Mouse (Mus musculus): ENCODE measurements around the gene 9130213A22Rik.

Gene 9130213A22Rik

GRCm38 (mm10) chr11:69107676-69108075, 14.7 kb downstream of the 9130213A22Rik start:
- no peak for DNase-seq (ENCODE audit: extremely low read depth, insufficient read length, low spot score)

DNA sequence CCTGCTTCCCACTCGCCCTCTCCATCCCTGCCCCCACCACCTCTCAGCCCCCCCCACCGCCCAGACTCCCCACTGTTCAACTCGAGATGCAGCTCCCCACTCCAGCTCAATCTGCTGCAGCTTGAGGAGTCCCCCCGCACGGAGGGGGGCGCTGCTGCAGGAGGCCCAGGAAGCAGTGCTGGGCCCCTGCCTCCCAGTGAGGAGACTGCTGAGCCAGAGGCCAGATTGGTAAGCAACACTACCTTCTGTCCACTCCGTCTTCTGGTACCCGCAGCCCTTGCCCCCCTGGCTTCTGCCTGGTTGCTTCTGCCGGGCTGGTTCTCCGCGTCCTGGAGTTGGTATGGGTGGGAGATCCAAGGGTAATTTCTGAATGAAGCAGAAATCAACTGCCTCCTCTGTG, 15.5 kb downstream of the 9130213A22Rik start:
- DNase-seq (ENCODE audit: extremely low read depth, insufficient read length, low spot score): no peak

DNA sequence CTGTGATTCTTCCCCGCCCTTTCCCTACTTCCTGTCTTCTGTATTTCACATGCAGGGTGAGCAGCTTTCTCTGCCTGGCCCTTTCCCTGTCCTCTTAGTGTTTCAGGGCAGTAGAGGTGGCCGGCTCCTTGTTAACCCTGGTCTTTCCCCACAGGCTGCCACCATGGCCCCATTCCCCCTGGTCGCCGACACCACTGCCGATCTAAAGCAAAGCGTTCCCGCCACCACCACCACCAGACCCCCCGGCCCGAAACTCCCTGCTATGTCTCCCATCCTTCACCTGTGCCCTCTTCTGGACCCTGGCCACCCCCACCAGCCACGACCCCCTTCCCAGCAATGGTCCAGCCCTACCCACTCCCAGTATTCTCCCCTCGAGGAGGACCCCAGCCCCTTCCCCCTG, 16.1 kb downstream of the 9130213A22Rik start:
- no peak for DNase-seq (ENCODE audit: extremely low read depth, insufficient read length, low spot score)

DNA sequence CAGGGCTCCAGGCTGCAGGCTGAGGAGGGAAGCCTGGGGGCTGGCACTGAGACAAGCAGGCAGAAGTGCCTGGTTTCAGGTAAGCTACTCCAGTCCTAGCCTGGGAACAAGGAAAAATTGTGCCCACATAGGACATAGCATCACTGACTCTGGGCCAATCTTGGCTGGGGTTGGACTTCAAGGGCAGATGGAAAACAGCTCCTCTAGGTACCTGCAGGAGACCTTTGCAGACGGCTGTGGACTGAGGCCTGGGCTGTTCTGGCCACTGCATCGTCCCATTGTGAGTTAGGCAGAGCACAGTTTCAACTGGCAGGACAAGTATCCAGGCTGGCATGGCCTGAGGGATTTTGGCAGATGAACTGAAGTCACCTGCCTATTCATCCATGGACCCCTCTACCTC, 16.6 kb downstream of the 9130213A22Rik start:
- DNase-seq (ENCODE audit: extremely low read depth, insufficient read length, low spot score): no peak

GRCm38 (mm10) chr11:69105227-69105626, 17.2 kb downstream of the 9130213A22Rik start:
- no peak for DNase-seq (ENCODE audit: extremely low read depth, insufficient read length, low spot score)

DNA sequence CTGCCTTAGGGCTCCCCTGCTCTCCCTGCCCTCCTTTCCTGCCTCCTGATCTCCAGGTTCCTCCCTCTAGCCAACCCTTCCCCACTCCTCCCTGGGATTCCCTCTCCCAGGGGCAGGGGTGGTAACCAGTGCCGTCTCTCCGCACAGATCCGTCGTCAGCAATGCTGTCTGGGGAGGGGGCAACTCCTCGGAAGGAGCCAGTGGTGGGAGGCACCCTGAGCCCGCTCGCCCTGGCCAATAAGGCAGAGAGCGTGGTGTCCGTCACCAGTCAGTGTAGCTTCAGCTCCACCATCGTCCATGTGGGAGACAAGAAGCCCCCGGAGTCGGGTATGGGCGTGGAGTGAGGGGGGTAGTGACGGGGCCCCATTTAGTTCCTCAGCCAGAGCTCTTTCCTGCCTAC, 17.9 kb downstream of the 9130213A22Rik start:
- DNase-seq (ENCODE audit: extremely low read depth, insufficient read length, low spot score): no peak

- no peak for DNase-seq (ENCODE audit: extremely low read depth, insufficient read length, low spot score)
Observed at GRCm38 (mm10) chr11:69103531-69104435, 18.6 kb downstream of the 9130213A22Rik start.

- no peak for DNase-seq (ENCODE audit: extremely low read depth, insufficient read length, low spot score)
Observed at GRCm38 (mm10) chr11:69103121-69103520, 19.3 kb downstream of the 9130213A22Rik start.

GRCm38 (mm10) chr11:69102403-69102725, 20.0 kb downstream of the 9130213A22Rik start:
- DNase-seq (ENCODE audit: extremely low read depth, insufficient read length, low spot score): peak; percentile 72

- no peak for DNase-seq (ENCODE audit: extremely low read depth, insufficient read length, low spot score)
Observed at GRCm38 (mm10) chr11:69101604-69102402, 20.6 kb downstream of the 9130213A22Rik start.

DNA sequence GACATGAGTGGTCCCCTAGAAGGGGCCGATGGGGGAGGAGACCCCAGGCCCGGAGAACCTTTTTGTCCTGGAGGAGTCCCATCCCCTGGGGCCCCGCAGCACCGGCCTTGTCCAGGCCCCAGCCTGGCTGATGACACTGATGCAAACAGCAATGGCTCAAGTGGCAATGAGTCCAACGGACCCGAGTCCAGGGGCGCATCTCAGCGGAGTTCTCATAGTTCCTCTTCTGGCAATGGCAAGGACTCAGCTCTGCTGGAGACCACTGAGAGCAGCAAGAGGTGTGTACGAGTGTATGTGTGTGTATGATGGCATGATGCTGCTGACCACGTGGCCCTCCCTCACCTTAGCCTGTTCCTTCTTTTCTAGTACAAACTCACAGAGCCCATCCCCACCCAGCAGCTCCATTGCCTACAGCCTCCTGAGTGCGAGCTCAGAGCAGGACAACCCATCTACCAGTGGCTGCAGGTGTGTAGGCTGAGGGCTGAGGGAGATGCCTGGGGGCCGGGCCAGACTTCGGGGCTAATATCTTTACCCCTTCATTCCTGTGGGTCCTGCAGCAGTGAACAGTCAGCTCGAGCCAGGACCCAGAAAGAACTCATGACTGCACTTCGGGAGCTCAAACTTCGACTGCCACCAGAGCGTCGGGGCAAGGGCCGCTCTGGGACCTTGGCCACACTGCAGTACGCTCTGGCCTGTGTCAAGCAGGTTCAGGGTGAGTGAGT, 21.6 kb downstream of the 9130213A22Rik start:
- DNase-seq (ENCODE audit: extremely low read depth, insufficient read length, low spot score): no peak

GRCm38 (mm10) chr11:69099915-69100345, 22.5 kb downstream of the 9130213A22Rik start:
- peak; percentile 91 for DNase-seq (ENCODE audit: extremely low read depth, insufficient read length, low spot score)

- DNase-seq (ENCODE audit: extremely low read depth, insufficient read length, low spot score): no peak
Observed at GRCm38 (mm10) chr11:69099177-69099914, 23.0 kb downstream of the 9130213A22Rik start.

DNA sequence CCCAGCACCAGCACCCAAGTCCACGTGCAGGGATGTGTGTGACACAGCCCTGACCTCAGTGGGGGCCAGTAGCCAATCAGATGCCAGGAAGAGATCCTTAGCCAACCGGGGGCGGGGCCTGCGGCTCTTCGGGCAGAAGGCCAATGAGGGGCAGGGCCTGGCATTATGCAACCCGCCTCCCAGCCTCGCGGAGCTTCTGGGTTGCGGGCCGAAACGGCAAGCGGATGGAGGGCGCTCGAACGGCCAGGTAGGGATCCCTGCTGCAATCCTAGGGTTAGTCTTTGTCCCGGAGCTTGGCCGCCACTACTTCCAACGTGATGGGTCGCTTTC, 23.7 kb downstream of the 9130213A22Rik start:
- peak; percentile 98 for DNase-seq (ENCODE audit: extremely low read depth, insufficient read length, low spot score)

DNA sequence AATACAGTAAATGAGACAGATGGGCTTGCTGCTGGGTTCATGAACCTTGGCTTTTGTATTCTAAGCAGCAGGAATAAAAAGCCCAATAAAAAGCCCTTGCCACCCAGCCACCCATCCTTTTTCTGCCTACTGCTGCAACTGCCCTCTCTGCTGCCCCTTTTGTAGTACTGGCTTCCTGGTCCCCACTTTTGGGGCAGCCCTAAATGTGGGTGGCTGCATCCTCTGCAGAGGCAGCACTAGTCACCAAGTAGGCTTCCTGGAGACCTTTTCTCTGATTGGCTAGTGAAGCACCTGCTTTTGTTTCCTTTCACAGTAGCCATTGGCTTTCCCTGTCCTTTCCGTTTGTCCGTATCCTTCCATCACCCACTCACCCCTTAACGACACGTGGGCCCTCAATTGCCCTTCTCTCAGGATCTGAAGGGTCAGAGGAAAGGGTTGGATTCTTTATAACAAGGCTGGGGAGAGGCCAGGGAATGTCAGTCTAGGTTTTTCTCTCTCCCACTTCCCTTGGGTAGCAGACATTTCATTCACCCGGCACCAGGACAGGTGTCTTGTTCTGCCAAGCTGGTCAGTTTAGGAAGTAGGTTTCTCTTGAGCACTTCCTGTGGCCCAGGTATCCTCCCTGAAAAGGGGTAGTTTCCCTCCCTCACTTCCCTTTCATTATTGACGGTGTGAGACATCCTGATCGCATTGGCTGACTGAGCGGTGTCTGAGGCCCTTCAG, 24.2 kb downstream of the 9130213A22Rik start:
- no peak for DNase-seq (ENCODE audit: extremely low read depth, insufficient read length, low spot score)

DNA sequence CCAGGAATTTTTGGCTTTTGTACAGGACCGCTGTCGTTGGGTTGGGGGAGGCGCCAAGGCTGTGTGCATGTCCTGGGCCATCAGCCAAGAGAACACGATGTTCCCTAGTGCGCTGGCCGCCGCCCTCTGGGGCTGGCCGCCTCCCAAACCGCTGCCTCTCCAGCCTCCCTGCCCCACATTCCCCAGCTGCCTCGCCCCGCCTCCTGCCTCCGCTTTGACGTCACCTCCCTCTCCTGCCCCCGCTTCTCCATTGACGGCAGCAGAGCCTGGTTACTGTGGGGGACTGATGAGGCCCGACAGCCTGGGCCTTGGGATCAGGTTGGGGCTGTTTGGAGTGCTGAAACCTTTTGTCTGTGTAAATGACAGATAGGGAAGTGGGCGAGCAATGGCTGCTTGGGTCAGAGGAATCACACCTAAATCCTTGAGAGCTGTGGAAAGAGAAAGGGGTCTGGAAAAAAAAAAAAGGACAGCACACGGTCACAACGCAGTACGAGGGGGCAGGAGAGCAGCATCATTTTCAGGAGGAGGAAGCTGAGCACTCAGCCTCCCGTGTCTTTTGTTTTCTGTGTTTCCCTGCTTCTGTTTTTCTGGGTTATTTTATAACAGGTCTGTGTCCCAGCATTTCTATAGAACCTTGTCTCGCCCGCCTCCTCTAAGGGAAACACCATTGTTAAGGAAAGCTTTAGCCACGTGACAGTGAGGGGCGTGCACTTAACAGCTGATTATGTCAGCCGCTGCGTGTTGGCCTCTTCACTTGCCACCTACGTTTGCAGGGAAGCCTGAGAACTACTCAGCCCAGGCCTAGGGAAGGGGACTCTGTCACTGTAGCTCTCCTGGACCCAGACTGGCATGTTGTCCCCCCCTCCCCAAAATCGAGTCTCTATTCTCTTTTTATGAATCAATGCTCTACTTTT, 25.1 kb downstream of the 9130213A22Rik start:
- DNase-seq (ENCODE audit: extremely low read depth, insufficient read length, low spot score): peak; percentile 97

DNA sequence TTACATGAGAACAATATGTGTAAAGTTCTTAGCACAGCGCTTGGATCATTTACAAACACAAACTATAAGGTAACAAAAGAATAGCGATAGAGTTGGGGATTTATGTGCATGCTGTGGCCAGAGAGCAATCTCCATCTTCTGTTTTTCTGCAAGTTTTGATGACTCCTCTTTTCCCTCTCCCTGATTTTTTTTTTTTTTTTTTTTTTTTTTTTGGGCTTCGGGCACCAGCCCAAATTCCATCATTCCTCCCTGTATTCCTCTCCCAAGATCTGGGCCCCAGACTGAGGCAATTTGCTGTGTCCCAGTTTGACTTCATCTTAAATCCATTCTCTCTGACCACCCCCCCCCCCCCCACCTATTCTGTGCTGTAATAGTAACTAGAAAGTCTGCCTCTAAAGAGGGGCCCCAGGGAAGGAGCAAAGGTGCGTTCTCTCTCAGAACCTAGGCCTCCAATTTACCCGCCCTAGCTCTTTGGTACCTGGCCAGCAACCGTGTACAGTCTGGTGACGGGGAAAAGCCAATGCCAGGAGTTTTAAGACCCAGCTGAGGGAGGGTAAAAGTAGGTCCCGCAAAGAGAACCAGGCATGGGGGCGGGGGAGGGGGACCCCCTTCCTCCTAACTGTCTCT, 25.9 kb downstream of the 9130213A22Rik start:
- DNase-seq (ENCODE audit: extremely low read depth, insufficient read length, low spot score): no peak

DNA sequence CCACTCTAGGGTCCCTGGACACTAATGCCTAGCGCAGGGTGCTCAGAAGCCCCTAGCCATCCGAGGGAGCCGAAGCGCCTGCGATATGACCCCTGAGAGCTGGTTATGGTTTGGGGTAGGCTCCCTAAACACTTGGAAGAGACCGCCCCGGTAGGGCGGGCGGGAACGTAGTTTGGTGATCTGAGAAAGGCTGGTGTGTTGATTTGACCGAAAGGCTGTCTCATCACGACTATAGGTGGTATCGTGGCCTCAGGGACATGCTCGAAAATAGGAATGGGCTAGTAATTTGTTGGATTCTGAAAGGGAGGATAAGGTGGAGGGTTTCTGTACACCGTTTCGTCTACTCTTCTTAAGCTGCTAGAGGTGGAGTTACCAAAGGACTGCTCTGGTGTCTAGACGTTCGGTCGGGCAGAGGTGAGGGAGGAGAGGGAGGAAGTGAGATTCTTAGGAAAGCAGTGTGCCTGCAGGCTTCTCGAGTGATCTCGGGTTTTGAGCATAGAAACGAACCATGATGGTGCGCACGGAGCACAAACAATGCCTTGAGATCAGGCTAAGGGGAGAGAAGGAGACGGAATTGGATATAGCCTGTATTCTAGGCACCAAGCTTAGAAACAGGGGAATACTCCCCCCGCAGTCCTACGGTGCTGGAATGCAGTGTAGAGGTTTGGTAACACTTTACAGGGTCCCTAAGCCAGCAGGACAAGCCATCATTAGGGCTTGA, 26.7 kb downstream of the 9130213A22Rik start:
- no peak for DNase-seq (ENCODE audit: extremely low read depth, insufficient read length, low spot score)
